Mouse (Mus musculus): ENCODE measurements around the gene Olfr959. TPM values are rescaled to one million over a fixed set of nuclear protein-coding genes. Genes with fewer than 3 reads are reported as not detected.

The Olfr959 gene
- not detected in 2 replicates for polyA plus RNA-seq (2014; fragmentation: Nextera tagmentation; extraction: Ambion mirVana)

DNA sequence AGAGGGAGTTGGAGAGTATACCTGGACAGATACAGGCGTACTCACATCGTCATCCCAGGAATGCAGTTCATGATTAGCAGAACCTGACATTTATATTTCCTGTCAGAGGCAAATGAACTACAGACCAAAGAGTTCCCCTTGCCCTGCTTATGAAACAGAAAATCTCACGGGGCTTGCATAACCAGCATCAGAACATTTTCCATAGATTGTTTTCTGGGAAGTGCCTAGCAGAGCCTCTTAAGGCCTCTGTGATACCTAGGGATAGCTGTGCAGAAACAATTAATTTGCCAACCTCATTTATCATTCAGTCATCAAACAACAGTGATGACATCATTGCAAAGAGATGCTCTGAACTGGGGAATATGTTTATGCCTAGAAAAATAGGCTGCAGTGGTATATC, at the start of gene Olfr959:
Gene Olfr959, minus strand, starts transcription at position 101 of the 400 bp plus-strand sequence.
- DNase-seq (ENCODE audit: low spot score) = no peak
- WGBS = 77% methylated on average over 3 of the region's 3 CpGs
- Histone ChIP-seq H3K4me1 (replicated peaks; ENCODE audit: control insufficient read depth, insufficient read depth, low read length) (no peaks in the 10 kb centered on the region), H3K27ac (ENCODE audit: low read depth, low read length) (no peak within 1 kb of the TSS), H3K4me2 (replicated peaks; ENCODE audit: low read depth, low read length) (no peak within 1 kb of the TSS), H3K27me3 (ENCODE audit: control insufficient read depth, insufficient read depth, low read length) (no peaks in the 10 kb centered on the region), H3K36me3 (ENCODE audit: control insufficient read depth, insufficient read depth, low read length) (no peaks in the 10 kb centered on the region), H3K9ac (ENCODE audit: low read depth, low read length) (no peak within 1 kb of the TSS), H3K4me3 (ENCODE audit: low read depth, low read length) (no peak within 1 kb of the TSS), H3K9me3 (ENCODE audit: control insufficient read depth, low read length) (no peaks in the 10 kb centered on the region)
- ATAC-seq (ENCODE audit: low FRiP score) = no peak

- 93% methylated on average over 2 of the region's 2 CpGs for WGBS
- no peaks in the 10 kb centered on the region for H3K4me1 ChIP-seq (replicated peaks; ENCODE audit: control insufficient read depth, insufficient read depth, low read length)
- no peak overlapping the region for H3K27ac ChIP-seq (ENCODE audit: low read depth, low read length)
- H3K9ac ChIP-seq (ENCODE audit: low read depth, low read length) = no peak overlapping the region
- H3K9me3 ChIP-seq (ENCODE audit: control insufficient read depth, low read length) = no peaks in the 10 kb centered on the region
- H3K36me3 ChIP-seq (ENCODE audit: control insufficient read depth, insufficient read depth, low read length) = no peaks in the 10 kb centered on the region
- no peak overlapping the region for H3K4me2 ChIP-seq (replicated peaks; ENCODE audit: low read depth, low read length)
- H3K27me3 ChIP-seq (ENCODE audit: control insufficient read depth, insufficient read depth, low read length) = no peaks in the 10 kb centered on the region
- DNase-seq (ENCODE audit: low spot score) = no peak
- no peak overlapping the region for H3K4me3 ChIP-seq (ENCODE audit: low read depth, low read length)
- no peak for ATAC-seq (ENCODE audit: low FRiP score)
Measured at GRCm38 (mm10) chr9:39624711-39625110, 49.3 kb upstream of the Olfr959 start.

- H3K27ac ChIP-seq (ENCODE audit: low read depth, low read length) = no peak overlapping the region
- H3K4me1 ChIP-seq (replicated peaks; ENCODE audit: control insufficient read depth, insufficient read depth, low read length) = no peaks in the 10 kb centered on the region
- no peak for DNase-seq (ENCODE audit: low spot score)
- H3K9ac ChIP-seq (ENCODE audit: low read depth, low read length) = no peak overlapping the region
- no peaks in the 10 kb centered on the region for H3K36me3 ChIP-seq (ENCODE audit: control insufficient read depth, insufficient read depth, low read length)
- no peak for ATAC-seq (ENCODE audit: low FRiP score)
- H3K4me2 ChIP-seq (replicated peaks; ENCODE audit: low read depth, low read length) = no peak overlapping the region
- no peaks in the 10 kb centered on the region for H3K9me3 ChIP-seq (ENCODE audit: control insufficient read depth, low read length)
- no peak overlapping the region for H3K4me3 ChIP-seq (ENCODE audit: low read depth, low read length)
- H3K27me3 ChIP-seq (ENCODE audit: control insufficient read depth, insufficient read depth, low read length) = no peaks in the 10 kb centered on the region
- 87% methylated on average over 3 of the region's 3 CpGs for WGBS
Measured at GRCm38 (mm10) chr9:39623783-39624182, 48.4 kb upstream of the Olfr959 start.

DNA sequence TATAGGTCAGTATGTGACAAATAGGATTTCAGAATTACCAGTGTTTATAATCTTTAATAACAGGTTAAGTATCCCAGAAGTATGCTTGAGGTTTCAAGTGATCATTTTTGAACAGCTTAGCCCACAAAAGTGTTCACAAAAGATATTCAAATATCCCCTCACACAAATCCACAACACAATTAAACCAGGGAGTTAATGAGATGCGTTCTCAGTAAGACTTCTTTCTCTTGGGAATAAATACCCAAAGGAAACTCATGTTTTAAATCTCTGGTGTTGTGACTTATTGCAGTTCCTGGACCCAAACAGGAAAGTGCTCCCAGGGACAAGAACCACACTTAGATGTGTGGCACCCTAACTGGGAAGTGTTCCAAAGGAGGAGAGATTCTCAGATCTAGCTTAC, 45.7 kb upstream of the Olfr959 start, which contains the start of gene Olfr960:
Gene Olfr960, plus strand, starts transcription at position 301 of the 400 bp plus-strand sequence.
- Histone ChIP-seq H3K9me3 (ENCODE audit: control insufficient read depth, low read length) (no peaks in the 10 kb centered on the region), H3K4me1 (replicated peaks; ENCODE audit: control insufficient read depth, insufficient read depth, low read length) (no peaks in the 10 kb centered on the region), H3K27me3 (ENCODE audit: control insufficient read depth, insufficient read depth, low read length) (no peaks in the 10 kb centered on the region), H3K4me3 (ENCODE audit: low read depth, low read length) (no peak within 1 kb of the TSS), H3K9ac (ENCODE audit: low read depth, low read length) (no peak within 1 kb of the TSS), H3K27ac (ENCODE audit: low read depth, low read length) (no peak within 1 kb of the TSS), H3K36me3 (ENCODE audit: control insufficient read depth, insufficient read depth, low read length) (no peaks in the 10 kb centered on the region), H3K4me2 (replicated peaks; ENCODE audit: low read depth, low read length) (no peak within 1 kb of the TSS)
- DNase-seq (ENCODE audit: low spot score) (no peak), ATAC-seq (ENCODE audit: low FRiP score) (no peak)
- WGBS = 76% methylated on average over 1 of the region's 1 CpGs

- no peaks in the 10 kb centered on the region for H3K9me3 ChIP-seq (ENCODE audit: control insufficient read depth, low read length)
- no peaks in the 10 kb centered on the region for H3K27me3 ChIP-seq (ENCODE audit: control insufficient read depth, insufficient read depth, low read length)
- WGBS = 56% methylated on average over 1 of the region's 1 CpGs
- no peaks in the 10 kb centered on the region for H3K4me1 ChIP-seq (replicated peaks; ENCODE audit: control insufficient read depth, insufficient read depth, low read length)
- H3K36me3 ChIP-seq (ENCODE audit: control insufficient read depth, insufficient read depth, low read length) = no peaks in the 10 kb centered on the region
- peak; percentile 19 for DNase-seq (ENCODE audit: low spot score)
- no peak overlapping the region for H3K9ac ChIP-seq (ENCODE audit: low read depth, low read length)
- H3K4me3 ChIP-seq (ENCODE audit: low read depth, low read length) = no peak overlapping the region
- no peak overlapping the region for H3K27ac ChIP-seq (ENCODE audit: low read depth, low read length)
- H3K4me2 ChIP-seq (replicated peaks; ENCODE audit: low read depth, low read length) = no peak overlapping the region
- ATAC-seq (ENCODE audit: low FRiP score) = 0 out of 2 replicates have a peak, but pooled peaks have one; percentile 51
Measured at GRCm38 (mm10) chr9:39611953-39612352, 36.6 kb upstream of the Olfr959 start.

- H3K27me3 ChIP-seq (ENCODE audit: control insufficient read depth, insufficient read depth, low read length) = no peaks in the 10 kb centered on the region
- H3K36me3 ChIP-seq (ENCODE audit: control insufficient read depth, insufficient read depth, low read length) = no peaks in the 10 kb centered on the region
- H3K9me3 ChIP-seq (ENCODE audit: control insufficient read depth, low read length) = no peaks in the 10 kb centered on the region
- no peak within 1 kb of the TSS for H3K4me2 ChIP-seq (replicated peaks; ENCODE audit: low read depth, low read length)
- ATAC-seq (ENCODE audit: low FRiP score) = no peak
- no peak within 1 kb of the TSS for H3K4me3 ChIP-seq (ENCODE audit: low read depth, low read length)
- 68% methylated on average over 3 of the region's 3 CpGs for WGBS
- no peaks in the 10 kb centered on the region for H3K4me1 ChIP-seq (replicated peaks; ENCODE audit: control insufficient read depth, insufficient read depth, low read length)
- no peak within 1 kb of the TSS for H3K27ac ChIP-seq (ENCODE audit: low read depth, low read length)
- H3K9ac ChIP-seq (ENCODE audit: low read depth, low read length) = no peak within 1 kb of the TSS
- DNase-seq (ENCODE audit: low spot score) = no peak
Measured at GRCm38 (mm10) chr9:39610355-39610754, 35.0 kb upstream of the Olfr959 start, which contains the start of gene Olfr148. TSS of gene Olfr148 (plus strand) at chr9:39610655.

DNA sequence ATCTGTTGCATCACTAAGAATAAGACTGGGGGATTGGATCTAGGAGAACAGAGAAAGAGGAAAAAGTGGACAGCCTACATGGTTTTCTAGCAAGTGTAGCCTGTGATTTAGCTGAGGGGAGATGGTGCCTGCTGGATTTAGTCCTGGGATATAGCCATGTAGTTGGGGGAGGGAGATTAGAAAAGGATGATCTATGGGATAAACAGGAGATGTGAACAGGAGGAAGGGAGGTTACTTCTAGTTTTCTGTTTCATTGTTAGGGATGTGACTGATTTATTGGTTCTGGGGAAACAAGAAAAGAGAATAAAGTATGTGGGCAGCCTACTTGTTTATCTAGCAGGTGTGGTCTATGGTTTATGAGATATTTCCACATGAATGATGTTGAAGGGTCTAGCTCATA, 33.1 kb upstream of the Olfr959 start:
- H3K27me3 ChIP-seq (ENCODE audit: control insufficient read depth, insufficient read depth, low read length) = no peaks in the 10 kb centered on the region
- H3K36me3 ChIP-seq (ENCODE audit: control insufficient read depth, insufficient read depth, low read length) = no peaks in the 10 kb centered on the region
- no peak overlapping the region for H3K27ac ChIP-seq (ENCODE audit: low read depth, low read length)
- no peak for ATAC-seq (ENCODE audit: low FRiP score)
- DNase-seq (ENCODE audit: low spot score) = no peak
- H3K4me3 ChIP-seq (ENCODE audit: low read depth, low read length) = no peak overlapping the region
- no peaks in the 10 kb centered on the region for H3K9me3 ChIP-seq (ENCODE audit: control insufficient read depth, low read length)
- no peak overlapping the region for H3K9ac ChIP-seq (ENCODE audit: low read depth, low read length)
- H3K4me2 ChIP-seq (replicated peaks; ENCODE audit: low read depth, low read length) = no peak overlapping the region
- H3K4me1 ChIP-seq (replicated peaks; ENCODE audit: control insufficient read depth, insufficient read depth, low read length) = no peaks in the 10 kb centered on the region

- WGBS = under 1% methylated on average over 8 of the region's 8 CpGs
- H3K4me3 ChIP-seq (ENCODE audit: low read depth, low read length) = peak within 1 kb of the TSS; percentile 35
- H3K4me1 ChIP-seq (replicated peaks; ENCODE audit: control insufficient read depth, insufficient read depth, low read length) = no peaks in the 10 kb centered on the region
- no peak within 1 kb of the TSS for H3K27ac ChIP-seq (ENCODE audit: low read depth, low read length)
- H3K27me3 ChIP-seq (ENCODE audit: control insufficient read depth, insufficient read depth, low read length) = no peaks in the 10 kb centered on the region
- no peaks in the 10 kb centered on the region for H3K9me3 ChIP-seq (ENCODE audit: control insufficient read depth, low read length)
- H3K9ac ChIP-seq (ENCODE audit: low read depth, low read length) = peak within 1 kb of the TSS; percentile 23; the same call in 1 of the 2 replicates
- ATAC-seq (ENCODE audit: low FRiP score) (peak; percentile 59), DNase-seq (ENCODE audit: low spot score) (peak; percentile 52)
- peak within 1 kb of the TSS; percentile 56 for H3K4me2 ChIP-seq (replicated peaks; ENCODE audit: low read depth, low read length)
- no peaks in the 10 kb centered on the region for H3K36me3 ChIP-seq (ENCODE audit: control insufficient read depth, insufficient read depth, low read length)
Measured at GRCm38 (mm10) chr9:39603999-39604453, 28.7 kb upstream of the Olfr959 start, which contains the start of gene AW551984. TSS of gene AW551984 (minus strand) at chr9:39604403.

- peak overlapping the region; percentile 56 for H3K4me2 ChIP-seq (replicated peaks; ENCODE audit: low read depth, low read length)
- no peaks in the 10 kb centered on the region for H3K27me3 ChIP-seq (ENCODE audit: control insufficient read depth, insufficient read depth, low read length)
- no peaks in the 10 kb centered on the region for H3K4me1 ChIP-seq (replicated peaks; ENCODE audit: control insufficient read depth, insufficient read depth, low read length)
- H3K27ac ChIP-seq (ENCODE audit: low read depth, low read length) = no peak overlapping the region
- ATAC-seq (ENCODE audit: low FRiP score) = peak; percentile 71; the same call in 1 of the 2 replicates
- H3K36me3 ChIP-seq (ENCODE audit: control insufficient read depth, insufficient read depth, low read length) = no peaks in the 10 kb centered on the region
- H3K4me3 ChIP-seq (ENCODE audit: low read depth, low read length) = peak overlapping the region; percentile 35
- peak; percentile 47 for DNase-seq (ENCODE audit: low spot score)
- H3K9ac ChIP-seq (ENCODE audit: low read depth, low read length) = peak overlapping the region; percentile 23; the same call in 1 of the 2 replicates
- H3K9me3 ChIP-seq (ENCODE audit: control insufficient read depth, low read length) = no peaks in the 10 kb centered on the region
- WGBS = under 1% methylated on average over 9 of the region's 9 CpGs
Measured at GRCm38 (mm10) chr9:39603333-39603845, 28.0 kb upstream of the Olfr959 start.
